Mouse (Mus musculus) thymus, adult 2 months (tissue): ENCODE measurements around the gene Adamts9. TPM values are rescaled to one million over a fixed set of nuclear protein-coding genes. Genes with fewer than 3 reads are reported as not detected.

Experiments
- DNase-seq: peaks from one replicate; pipeline ENCODE4 v3.0.0; 2021
- H3K27ac ChIP-seq: fragments of 200-500 bp; 2 replicates; pipeline ENCODE4 v1.5.1; 2012; ENCODE audit warnings: low read length, control low read depth; ENCODE audit not compliant: control insufficient read depth, insufficient read depth
- H3K27me3 ChIP-seq: fragments of 200-500 bp; 2 replicates; pipeline ENCODE4 v1.6.1; 2012; ENCODE audit warnings: mild to moderate bottlenecking, low read length, moderate library complexity, mixed read lengths; ENCODE audit not compliant: control insufficient read depth, insufficient read depth
- H3K36me3 ChIP-seq: fragments of 200-500 bp; 2 replicates; pipeline ENCODE4 v1.6.1; 2012; ENCODE audit warnings: mild to moderate bottlenecking, low read length, moderate library complexity; ENCODE audit not compliant: control insufficient read depth, insufficient read depth
- H3K4me1 ChIP-seq: fragments of 200-500 bp; replicated peaks from 2 replicates; pipeline ENCODE4 v1.6.1; 2012; ENCODE audit warnings: low read length; ENCODE audit not compliant: control insufficient read depth, insufficient read depth
- H3K4me3 ChIP-seq: fragments of 200-500 bp; 2 replicates; pipeline ENCODE4 v1.5.1; 2012; ENCODE audit warnings: mild to moderate bottlenecking, low read length, control low read depth, moderate library complexity; ENCODE audit not compliant: control insufficient read depth, insufficient read depth
- CTCF ChIP-seq: fragments of 200-500 bp; IDR thresholded peaks from 2 replicates; pipeline ENCODE4 v1.5.1; 2012; ENCODE audit warnings: mild to moderate bottlenecking, control low read depth, low read length, moderate library complexity, borderline replicate concordance; ENCODE audit not compliant: control insufficient read depth, poor library complexity, insufficient read depth; ENCODE audit errors: extremely low read depth
- POLR2A ChIP-seq: fragments of 200-500 bp; IDR thresholded peaks from 2 replicates; pipeline ENCODE4 v1.6.1; 2012; ENCODE audit warnings: mild to moderate bottlenecking, low read length, control low read depth, moderate library complexity; ENCODE audit not compliant: control insufficient read depth, poor library complexity, insufficient read depth; ENCODE audit errors: extremely low read depth
- WGBS: fragments of 180-500 bp; shearing (Covaris S2); methylation state at CpG from one replicate; pipeline ENCODE4 v1.1.7; 2018; 5-methylcytosine and 5-hydroxymethylcytosine counted together
- polyA plus RNA-seq: library from polyadenylated mRNA; depleted of rRNA; stranded (reverse); fragments of >200 nt; gene quantifications from 2 replicates; pipeline ENCODE4 v1.2.3, GENCODE M21; 2012

Adamts9 gene
- polyA plus RNA-seq, 1 experiment, result 4.5 TPM

DNA sequence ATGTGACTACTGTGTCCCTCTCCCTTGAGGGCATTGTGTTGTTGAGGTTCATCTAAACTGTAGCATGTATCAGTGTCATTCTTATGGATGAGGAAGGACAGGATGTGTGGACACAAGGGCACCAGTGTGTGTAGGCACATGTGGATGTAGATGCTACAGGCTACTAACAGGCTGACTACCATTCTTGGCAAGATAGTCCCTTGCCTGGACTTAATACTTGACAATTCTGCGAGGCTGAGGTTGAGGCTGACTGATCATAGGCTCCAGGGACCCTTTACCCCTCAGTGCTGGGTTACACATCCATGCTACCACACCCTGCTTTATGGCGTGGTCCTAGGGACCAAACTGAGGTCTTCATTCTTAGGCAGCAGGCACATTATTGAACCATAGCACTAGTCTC lies 16.1 kb upstream of the Adamts9 start:
- H3K27me3 ChIP-seq, result no peaks in the 10 kb centered on the region
- TF ChIP-seq CTCF, result no peak
- TF ChIP-seq POLR2A, result no peak
- no peak overlapping the region for H3K27ac ChIP-seq
- no peak for DNase-seq
- H3K4me1 ChIP-seq, result no peaks in the 10 kb centered on the region
- WGBS, result 77% methylated on average over 2 of the region's 2 CpGs
- no peak overlapping the region for H3K4me3 ChIP-seq
- H3K36me3 ChIP-seq, result no peaks in the 10 kb centered on the region

DNA sequence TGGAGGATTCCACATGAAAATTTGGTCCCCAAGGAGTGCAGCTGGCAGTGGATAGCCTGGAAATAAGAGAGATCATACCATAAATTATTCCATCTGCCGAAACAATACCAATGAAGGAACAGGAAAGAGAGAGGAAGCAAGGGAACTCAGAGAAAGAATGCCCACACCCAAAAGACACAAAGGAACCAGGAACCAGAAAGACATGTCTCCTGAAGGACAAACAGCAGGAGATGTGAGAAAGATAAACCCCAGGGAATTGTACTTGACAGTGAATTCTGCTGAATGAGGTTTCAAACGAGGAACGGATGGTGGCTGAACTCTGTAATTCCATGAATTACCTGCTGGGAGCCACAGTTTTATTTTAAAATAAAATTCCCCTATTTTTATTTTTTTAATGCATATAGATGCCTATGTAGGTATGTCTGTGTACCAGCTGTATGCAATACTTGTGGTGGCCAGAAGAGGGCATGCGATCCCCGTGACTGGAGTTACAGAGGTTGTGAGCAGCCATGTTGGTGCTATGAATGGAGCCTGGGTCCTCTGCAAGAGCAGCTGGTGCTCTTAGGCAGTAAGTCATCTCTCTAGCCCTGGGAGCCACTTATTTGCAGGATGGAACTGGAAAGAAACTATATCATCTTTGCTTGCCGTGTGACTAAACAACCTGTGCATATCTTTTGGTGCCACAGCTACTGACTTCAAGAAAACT lies 4.2 kb upstream of the Adamts9 start:
- no peak for DNase-seq
- H3K4me1 ChIP-seq, result no peaks in the 10 kb centered on the region
- no peak overlapping the region for H3K4me3 ChIP-seq
- no peaks in the 10 kb centered on the region for H3K36me3 ChIP-seq
- TF ChIP-seq POLR2A (no peak), CTCF (no peak)
- 90% methylated on average over 6 of the region's 6 CpGs for WGBS
- no peaks in the 10 kb centered on the region; the same call in 1 of the 2 replicates for H3K27me3 ChIP-seq
- no peak overlapping the region for H3K27ac ChIP-seq

DNA sequence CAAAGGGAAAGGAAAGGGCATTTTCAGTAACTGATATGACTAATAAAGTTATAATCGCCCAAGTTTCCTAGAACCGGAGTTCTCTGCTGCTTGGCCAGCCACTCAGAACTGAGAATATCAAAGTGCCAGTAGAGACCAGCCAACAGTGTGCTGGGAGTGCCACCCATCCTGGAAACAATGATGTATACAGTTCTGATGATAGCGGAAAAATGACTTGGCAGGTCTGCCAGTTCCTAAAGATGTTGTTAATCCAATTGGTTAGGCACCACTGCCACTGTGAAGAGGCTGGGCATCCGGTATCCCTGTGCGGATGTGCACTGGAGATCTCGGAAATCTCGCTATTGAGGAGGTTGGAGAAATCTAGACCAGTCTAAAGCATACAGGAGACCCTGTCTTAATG lies 1.4 kb upstream of the Adamts9 start:
- no peaks in the 10 kb centered on the region for H3K36me3 ChIP-seq
- H3K4me1 ChIP-seq, result no peaks in the 10 kb centered on the region
- no peak for TF ChIP-seq POLR2A
- no peak for TF ChIP-seq CTCF
- 57% methylated on average over 7 of the region's 7 CpGs for WGBS
- DNase-seq, result no peak
- no peak overlapping the region for H3K27ac ChIP-seq
- H3K27me3 ChIP-seq, result no peaks in the 10 kb centered on the region; the same call in 1 of the 2 replicates
- H3K4me3 ChIP-seq, result no peak overlapping the region

DNA sequence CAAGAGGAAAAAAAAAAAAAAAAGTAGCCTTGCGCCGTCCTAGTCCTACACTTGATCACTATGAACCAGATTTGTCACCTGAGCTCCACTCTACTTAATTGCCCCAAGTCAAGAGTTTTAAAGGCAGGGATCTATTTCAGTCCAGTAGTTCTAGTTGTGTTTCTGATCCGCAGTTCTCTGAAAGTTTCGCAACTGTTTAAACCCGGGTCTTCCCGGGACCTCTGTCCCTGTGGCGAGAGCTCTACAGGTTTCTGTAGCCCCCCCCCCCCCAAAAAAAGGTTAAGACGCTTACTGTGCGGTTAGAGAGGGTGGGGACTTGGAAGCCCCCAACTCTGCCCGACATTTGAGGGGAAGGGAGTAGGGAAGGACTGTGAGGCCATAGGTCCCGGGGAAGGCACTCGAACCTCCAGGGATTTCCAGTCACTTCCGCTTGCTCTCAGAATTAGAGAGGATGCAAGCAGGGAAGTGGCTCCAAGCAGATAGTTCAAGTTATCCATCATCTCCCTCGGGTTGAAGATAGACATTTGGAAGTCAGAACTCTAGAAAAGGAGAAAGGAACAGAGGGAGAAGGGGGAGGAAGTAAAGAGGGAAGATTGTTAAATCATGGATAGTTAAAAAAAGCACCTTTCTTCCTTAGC lies 875 bp upstream of the Adamts9 start:
- 15% methylated on average over 14 of the region's 14 CpGs for WGBS
- H3K27ac ChIP-seq, result no peak overlapping the region
- DNase-seq, result no peak

DNA sequence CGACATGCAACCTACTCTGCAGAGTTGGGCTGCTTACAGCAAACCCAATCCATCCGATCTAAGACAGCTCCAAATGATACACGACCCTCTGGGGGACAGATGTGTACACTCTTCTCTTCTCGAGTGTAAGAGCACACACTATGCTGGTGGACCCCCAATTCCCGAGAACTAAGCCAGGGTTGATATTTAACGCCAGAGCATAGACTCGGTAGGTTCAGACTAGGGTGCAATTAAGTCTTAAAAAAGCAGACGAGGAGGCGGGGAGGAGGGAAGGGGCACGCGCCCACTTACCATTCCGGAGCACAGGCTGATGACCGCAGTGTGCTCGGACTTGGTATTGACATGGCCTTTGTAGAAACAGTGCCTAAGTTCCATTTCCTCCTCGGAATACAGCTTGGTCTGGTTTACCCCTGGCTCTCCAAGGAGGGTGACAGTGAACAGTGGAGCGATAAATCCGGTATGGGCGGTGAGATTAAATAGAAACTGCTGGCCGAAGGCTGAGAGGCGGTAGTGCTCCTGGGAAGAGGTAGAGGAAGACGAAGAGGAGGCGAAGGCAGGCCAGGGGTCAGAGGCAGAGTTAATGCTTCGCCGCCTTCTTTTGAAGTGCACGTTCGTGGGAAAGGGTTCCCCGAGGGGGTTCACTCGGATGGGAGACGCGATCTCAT lies 1.4 kb downstream of the Adamts9 start:
- H3K36me3 ChIP-seq, result no peaks in the 10 kb centered on the region
- WGBS, result 2% methylated on average over 30 of the region's 30 CpGs
- H3K4me3 ChIP-seq, result peak overlapping the region; percentile 19
- H3K4me1 ChIP-seq, result no peaks in the 10 kb centered on the region
- TF ChIP-seq CTCF (no peak), POLR2A (no peak)
- H3K27me3 ChIP-seq, result no peaks in the 10 kb centered on the region; the same call in 1 of the 2 replicates
- no peak overlapping the region for H3K27ac ChIP-seq
- DNase-seq, result no peak

More for the DNA sequence above, 875 bp upstream of the Adamts9 start:
- no peaks in the 10 kb centered on the region for H3K36me3 ChIP-seq
- H3K4me1 ChIP-seq, result no peaks in the 10 kb centered on the region
- TF ChIP-seq POLR2A (no peak), CTCF (no peak)
- H3K27me3 ChIP-seq, result no peaks in the 10 kb centered on the region; the same call in 1 of the 2 replicates
- H3K4me3 ChIP-seq, result no peak overlapping the region

DNA sequence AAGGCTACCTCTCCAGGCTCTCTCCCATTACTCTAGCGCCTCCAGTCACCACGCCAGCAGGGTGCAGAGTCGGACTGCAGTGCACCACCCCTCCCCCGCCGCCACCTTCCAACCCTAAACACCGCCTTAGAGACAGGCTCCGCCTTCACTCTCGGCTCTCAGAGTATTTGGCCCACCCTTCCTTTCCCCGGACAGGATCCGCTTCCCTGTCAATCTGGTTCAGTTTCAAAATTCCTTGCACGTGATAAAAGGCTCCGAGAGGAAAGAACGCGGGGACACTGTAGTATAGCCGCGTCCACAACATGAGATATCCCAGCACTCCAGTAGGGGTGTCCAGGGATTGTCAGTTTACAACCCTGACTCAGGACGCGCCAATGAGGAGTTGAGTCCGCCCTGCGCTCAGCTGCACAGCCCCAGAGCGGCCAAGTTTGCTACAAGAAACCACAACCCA lies 2.0 kb downstream of the Adamts9 start:
- WGBS, result under 1% methylated on average over 21 of the region's 21 CpGs
- no peak overlapping the region for H3K27ac ChIP-seq
- H3K4me1 ChIP-seq, result no peaks in the 10 kb centered on the region
- DNase-seq, result peak; percentile 41
- H3K36me3 ChIP-seq, result no peaks in the 10 kb centered on the region
- no peak for TF ChIP-seq CTCF
- no peak for TF ChIP-seq POLR2A
- H3K27me3 ChIP-seq, result no peaks in the 10 kb centered on the region; the same call in 1 of the 2 replicates
- no peak overlapping the region for H3K4me3 ChIP-seq
